Mouse (Mus musculus) limb, embryonic 14.5 days (tissue): ENCODE measurements around the gene Hnrnpl. TPM values are rescaled to one million over a fixed set of nuclear protein-coding genes. Genes with fewer than 3 reads are reported as not detected.

Source experiments
- ATAC-seq: fragments of 200-750 bp; cut with Nextera tagmentation; 2 replicates; pipeline ENCODE4 v1.8.0; 2017; ENCODE audit warnings: low read depth, moderate number of reproducible peaks, moderate TSS enrichment; ENCODE audit not compliant: low FRiP score
- DNase-seq: peaks from one replicate; pipeline ENCODE4 v3.0.0-alpha.2; 2015; ENCODE audit warnings: low spot score
- H3K27ac ChIP-seq: fragments of 300-500 bp; sonication (generic); replicated peaks from 2 replicates; pipeline ENCODE4 v1.5.1; 2014; ENCODE audit warnings: low read depth, mild to moderate bottlenecking, low read length, moderate library complexity, mixed read lengths
- H3K27me3 ChIP-seq: fragments of 300-500 bp; sonication (generic); 2 replicates; pipeline ENCODE4 v1.6.1; 2014; ENCODE audit warnings: low read length, mixed read lengths; ENCODE audit not compliant: control insufficient read depth, insufficient read depth
- H3K36me3 ChIP-seq: fragments of 300-500 bp; sonication (generic); 2 replicates; pipeline ENCODE4 v1.6.1; 2014; ENCODE audit warnings: mild to moderate bottlenecking, low read length, moderate library complexity, mixed read lengths; ENCODE audit not compliant: control insufficient read depth, insufficient read depth
- H3K4me1 ChIP-seq: fragments of 300-500 bp; sonication (generic); 2 replicates; pipeline ENCODE4 v1.6.1; 2014; ENCODE audit warnings: antibody characterized with exemption, low read length, mixed read lengths; ENCODE audit not compliant: control insufficient read depth, insufficient read depth
- H3K4me2 ChIP-seq: fragments of 300-500 bp; sonication (generic); replicated peaks from 2 replicates; pipeline ENCODE4 v1.6.1; 2014; ENCODE audit warnings: low read depth, mild to moderate bottlenecking, low read length, moderate library complexity; ENCODE audit not compliant: severe bottlenecking
- H3K4me3 ChIP-seq: fragments of 300-500 bp; sonication (generic); replicated peaks from 2 replicates; pipeline ENCODE4 v1.5.1; 2014; ENCODE audit warnings: low read length
- H3K9ac ChIP-seq: fragments of 300-500 bp; sonication (generic); 2 replicates; pipeline ENCODE4 v1.6.1; 2014; ENCODE audit warnings: mild to moderate bottlenecking, low read depth, low read length, moderate library complexity; ENCODE audit not compliant: severe bottlenecking
- H3K9me3 ChIP-seq: fragments of 300-500 bp; sonication (generic); 2 replicates; pipeline ENCODE4 v1.6.1; 2016; ENCODE audit warnings: low read length; ENCODE audit not compliant: control insufficient read depth
- POLR2A ChIP-seq: fragments of 200-500 bp; IDR thresholded peaks from 2 replicates; pipeline ENCODE4 v1.8.0; 2012; ENCODE audit warnings: inconsistent platforms, mild to moderate bottlenecking, moderate library complexity, borderline replicate concordance; ENCODE audit not compliant: insufficient read depth, insufficient read length; ENCODE audit errors: extremely low read depth
- WGBS: fragments of 180-500 bp; shearing (Covaris S2); extraction: QIAGEN DNeasy Blood & Tissue Kit; methylation state at CpG from one replicate; pipeline ENCODE4 v1.1.7; 2014; 5-methylcytosine and 5-hydroxymethylcytosine counted together
- polyA plus RNA-seq, 2 experiments: library from polyadenylated mRNA; depleted of rRNA in 1 of 2; stranded (reverse) in 1 of 2; unstranded in 1 of 2; fragments of >200 nt; fragmentation: Nextera tagmentation in 1 of 2; extraction: Ambion mirVana in 1 of 2; gene quantifications; 2 replicates each; pipeline versions ENCODE4 v1.2.1 to v1.2.3; 2012 to 2014

Hnrnpl gene
- polyA plus RNA-seq, 2 experiments = 208 to 525 TPM

DNA sequence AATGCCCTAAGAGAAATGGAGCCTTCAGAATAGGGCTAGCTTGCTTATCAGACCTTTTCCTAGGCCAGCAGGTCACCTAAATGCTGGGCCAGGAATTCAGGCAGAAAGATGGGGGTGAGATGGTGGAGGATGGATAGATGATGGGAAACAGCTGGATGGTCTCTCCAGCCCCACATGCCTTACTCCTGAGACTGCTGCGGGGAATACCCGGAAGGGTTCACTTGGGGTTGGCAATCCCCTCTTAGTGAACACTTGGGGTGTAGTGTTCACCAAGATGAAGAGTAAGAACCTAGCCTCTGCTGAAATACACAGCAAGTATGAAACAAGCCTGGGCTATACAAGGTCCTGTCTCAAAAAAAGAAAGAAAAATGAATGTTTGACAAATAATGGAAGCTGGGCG lies 19.1 kb upstream of the Hnrnpl start:
- H3K4me2 ChIP-seq = no peak overlapping the region
- no peak overlapping the region for H3K4me3 ChIP-seq
- H3K9me3 ChIP-seq = no peaks in the 10 kb centered on the region
- H3K36me3 ChIP-seq = peaks cover 29% of the 10 kb centered on the region
- peak overlapping the region; percentile 71; the same call in 1 of the 2 replicates for H3K27ac ChIP-seq
- no peak for TF ChIP-seq POLR2A
- H3K9ac ChIP-seq = no peak overlapping the region
- ATAC-seq (no peak), DNase-seq (no peak)
- WGBS = 52% methylated on average over 3 of the region's 3 CpGs
- no peaks in the 10 kb centered on the region for H3K27me3 ChIP-seq
- H3K4me1 ChIP-seq = peaks cover 8% of the 10 kb centered on the region

DNA sequence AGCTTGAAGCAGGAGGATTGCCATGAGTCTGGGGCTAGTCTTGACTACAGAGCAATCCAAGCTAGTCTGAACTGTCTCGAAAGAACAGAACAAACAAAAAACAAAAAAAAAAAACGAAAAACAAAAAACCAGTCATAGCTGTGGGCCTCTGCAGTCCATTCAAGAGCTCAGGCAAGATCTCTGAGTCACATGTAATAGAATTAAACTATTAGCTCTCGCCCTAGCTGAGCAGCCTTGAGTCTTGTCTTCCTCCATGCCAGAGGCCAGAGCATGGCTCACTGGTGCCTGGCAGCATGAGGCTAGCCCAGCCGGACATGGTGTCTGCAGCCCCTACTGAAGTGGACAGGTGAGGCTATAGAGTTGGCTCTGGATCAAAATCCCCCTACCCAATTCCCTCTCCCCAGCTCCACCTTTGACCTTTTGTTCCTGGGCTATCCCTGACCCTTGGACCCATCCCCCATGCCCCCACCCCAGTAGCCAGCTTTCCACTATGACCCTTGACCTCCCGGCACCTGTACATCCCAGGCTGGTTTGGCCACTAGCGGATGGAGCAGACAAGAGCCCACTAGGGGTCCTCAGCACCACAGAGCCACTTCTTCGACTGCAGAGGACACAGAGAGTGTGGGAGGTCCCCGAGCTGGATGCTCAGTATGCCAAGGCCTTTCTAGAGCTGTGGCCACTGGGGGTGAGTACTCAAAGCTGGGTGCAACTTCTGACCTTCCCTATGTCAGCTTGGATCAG lies 18.1 kb upstream of the Hnrnpl start:
- peak overlapping the region; percentile 71; the same call in 1 of the 2 replicates for H3K27ac ChIP-seq
- H3K4me3 ChIP-seq = no peak overlapping the region
- DNase-seq (no peak), ATAC-seq (no peak)
- WGBS = 55% methylated on average over 8 of the region's 8 CpGs
- H3K36me3 ChIP-seq = peaks cover 22% of the 10 kb centered on the region
- no peak for TF ChIP-seq POLR2A
- no peak overlapping the region for H3K9ac ChIP-seq
- no peak overlapping the region for H3K4me2 ChIP-seq
- no peaks in the 10 kb centered on the region for H3K9me3 ChIP-seq
- peaks cover 8% of the 10 kb centered on the region for H3K4me1 ChIP-seq
- H3K27me3 ChIP-seq = no peaks in the 10 kb centered on the region

DNA sequence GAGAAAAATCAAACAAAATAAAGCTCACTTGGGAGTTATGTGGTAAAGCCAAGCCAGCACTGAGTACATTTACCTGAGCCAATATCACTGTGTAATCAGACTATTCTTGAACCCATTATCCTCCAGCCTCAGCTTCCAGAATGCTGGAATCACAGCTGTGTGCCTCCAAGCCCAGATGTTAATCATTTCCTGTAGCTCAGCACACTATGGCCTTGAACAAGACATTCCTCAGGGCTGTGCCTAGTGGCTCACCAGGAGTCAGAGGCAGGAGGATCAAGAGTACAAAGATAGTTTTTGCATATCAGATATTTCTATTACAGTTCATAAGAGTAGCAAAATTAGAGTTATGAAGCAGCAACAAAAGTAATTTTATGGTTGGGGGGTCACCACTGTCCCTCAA lies 16.6 kb upstream of the Hnrnpl start:
- TF ChIP-seq POLR2A = no peak
- Histone ChIP-seq H3K36me3 (peaks cover 12% of the 10 kb centered on the region), H3K27ac (no peak overlapping the region)

DNA sequence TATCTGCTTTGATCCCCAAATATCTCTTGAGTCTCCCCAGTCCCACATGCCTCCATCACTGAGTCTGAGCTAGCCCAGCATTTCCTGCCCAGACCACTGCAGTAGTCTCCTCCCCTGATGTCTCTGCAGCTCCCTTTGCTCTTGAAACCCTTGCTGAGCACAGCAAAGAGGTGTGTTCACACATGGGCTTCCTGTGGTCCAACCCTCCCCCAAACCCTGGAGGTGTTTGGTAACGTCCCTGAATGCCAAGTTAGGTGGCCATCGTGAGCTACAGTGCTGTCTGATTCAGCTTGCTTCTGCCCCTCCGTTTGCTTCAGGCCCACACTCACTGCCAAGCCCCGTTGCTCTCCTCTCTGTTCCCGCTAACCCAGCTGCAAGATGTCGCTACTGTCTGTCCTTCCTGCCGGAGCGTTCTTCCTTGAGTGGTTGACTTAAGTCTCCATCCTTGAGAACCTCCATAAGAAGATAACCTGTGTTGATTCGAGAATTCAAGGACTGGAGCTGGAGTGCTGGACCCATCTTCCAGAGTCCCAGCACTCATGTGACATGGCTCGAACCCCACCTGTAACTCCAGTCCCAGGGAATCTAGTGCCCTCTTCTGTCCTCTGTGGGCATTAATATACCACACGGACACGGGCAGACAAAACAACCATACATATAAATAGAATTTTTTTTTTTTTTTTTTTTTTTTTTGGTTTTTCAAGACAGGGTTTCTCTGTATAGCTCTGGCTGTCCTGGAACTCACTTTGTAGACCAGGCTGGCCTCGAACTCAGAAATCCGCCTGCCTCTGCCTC lies 15.8 kb upstream of the Hnrnpl start:
- no peak for TF ChIP-seq POLR2A
- no peaks in the 10 kb centered on the region for H3K27me3 ChIP-seq
- no peak overlapping the region for H3K9ac ChIP-seq
- H3K9me3 ChIP-seq = no peaks in the 10 kb centered on the region
- DNase-seq (no peak), ATAC-seq (no peak)
- no peak overlapping the region for H3K27ac ChIP-seq
- whole genome bisulfite sequencing = 76% methylated on average over 13 of the region's 14 CpGs
- no peak overlapping the region for H3K4me2 ChIP-seq
- peaks cover 8% of the 10 kb centered on the region for H3K4me1 ChIP-seq
- H3K36me3 ChIP-seq = peaks cover 7% of the 10 kb centered on the region; the same call in 1 of the 2 replicates
- H3K4me3 ChIP-seq = no peak overlapping the region

More for the DNA sequence above, 16.6 kb upstream of the Hnrnpl start:
- Histone ChIP-seq H3K9me3 (no peaks in the 10 kb centered on the region), H3K4me2 (no peak overlapping the region), H3K4me3 (no peak overlapping the region), H3K9ac (no peak overlapping the region), H3K27me3 (no peaks in the 10 kb centered on the region), H3K4me1 (peaks cover 8% of the 10 kb centered on the region)
- DNase-seq = no peak
- no peak for ATAC-seq

DNA sequence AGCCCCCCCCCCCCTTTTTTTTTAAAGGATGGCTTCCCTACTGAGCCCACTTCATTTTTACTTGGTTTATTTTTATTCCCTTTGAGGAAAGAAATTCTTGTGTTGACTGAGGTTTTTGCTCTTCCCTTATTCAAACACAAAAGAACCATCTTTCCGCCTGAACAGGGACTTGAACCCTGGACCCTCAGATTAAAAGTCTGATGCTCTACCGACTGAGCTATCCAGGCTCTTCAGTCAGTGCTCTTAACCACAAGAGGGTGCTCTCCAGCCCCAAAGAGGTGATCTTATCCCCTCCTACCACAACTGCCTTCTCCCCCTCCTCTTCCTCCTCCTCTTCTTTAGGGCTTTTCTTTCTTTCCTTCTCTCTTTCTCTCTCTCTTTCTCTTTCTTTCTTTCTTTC lies 14.5 kb upstream of the Hnrnpl start:
- Histone ChIP-seq H3K36me3 (no peaks in the 10 kb centered on the region), H3K9me3 (no peaks in the 10 kb centered on the region), H3K27ac (no peak overlapping the region), H3K9ac (no peak overlapping the region), H3K27me3 (no peaks in the 10 kb centered on the region), H3K4me1 (peaks cover 8% of the 10 kb centered on the region), H3K4me3 (no peak overlapping the region), H3K4me2 (no peak overlapping the region)
- no peak for ATAC-seq
- no peak for TF ChIP-seq POLR2A
- whole genome bisulfite sequencing = 48% methylated on average over 2 of the region's 2 CpGs
- DNase-seq = no peak
